Mouse (Mus musculus) embryonic fibroblast, embryonic 13.5 days (primary cell): ENCODE results near the gene Hoxb6.

Experiments
- CTCF ChIP-seq: IDR thresholded peaks from 2 replicates; pipeline ENCODE4 v1.5.1; 2011; ENCODE audit warnings: mild to moderate bottlenecking, control low read depth, low read length, moderate library complexity, borderline replicate concordance; ENCODE audit not compliant: insufficient read depth
- POLR2A ChIP-seq: IDR thresholded peaks from 2 replicates; pipeline ENCODE4 v1.6.1; 2011; ENCODE audit warnings: low read depth, mild to moderate bottlenecking, control low read depth, low read length, moderate library complexity

DNA sequence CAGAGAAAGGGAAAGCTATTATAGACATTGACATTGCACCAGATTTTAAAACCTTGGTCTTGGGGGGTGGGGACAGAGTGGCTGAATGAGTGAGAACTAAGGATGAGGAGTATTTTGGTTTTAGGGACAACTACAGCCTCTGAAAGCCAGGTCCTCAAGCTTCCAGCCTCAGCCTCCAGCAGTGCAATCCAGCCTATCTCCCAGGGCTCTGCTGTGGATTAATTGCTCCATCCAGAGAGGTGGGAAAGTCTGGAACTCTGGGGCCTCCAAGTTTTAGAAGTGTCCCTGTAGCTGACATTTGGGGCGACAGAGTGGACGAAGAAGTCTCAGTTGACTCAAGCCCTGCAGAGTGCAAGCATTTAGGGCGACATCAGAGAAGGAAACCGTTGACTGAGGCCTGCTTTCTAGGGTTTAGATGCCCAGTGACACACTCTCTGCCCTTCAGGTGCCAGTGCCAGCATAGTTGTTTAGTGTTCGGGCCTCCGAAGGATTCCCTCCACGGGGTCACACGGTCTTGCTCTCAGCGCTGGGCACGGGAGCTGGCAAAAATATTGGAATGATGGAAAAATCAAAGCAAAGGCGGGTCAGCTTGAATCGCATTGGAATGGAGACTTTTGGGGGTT is 21.6 kb downstream of the Hoxb6 start:
- TF ChIP-seq CTCF: no peak
- TF ChIP-seq POLR2A: no peak
